Mouse (Mus musculus) CH12.LX (cell line): ENCODE results near the gene Zmpste24.

ENCODE experiments used
- CHD2 ChIP-seq: IDR thresholded peaks from 2 replicates; pipeline ENCODE4 v1.6.1; 2011; ENCODE audit warnings: low read length, improper control_type of control experiment
- CTCF ChIP-seq, 2 experiments: IDR thresholded peaks in 1 of 2; conservative IDR thresholded peaks in 1 of 2; 2 replicates each; pipeline ENCODE4 v1.5.1; 2011 to 2012; ENCODE audit warnings: low read depth in 2 of 2, low read length in 2 of 2, improper control_type of control experiment in 1 of 2, inconsistent platforms in 1 of 2, mild to moderate bottlenecking in 1 of 2, moderate library complexity in 1 of 2
- GABPA ChIP-seq: IDR thresholded peaks from 2 replicates; pipeline ENCODE4 v1.6.1; 2012; ENCODE audit warnings: low read depth, low read length, improper control_type of control experiment, inconsistent platforms; ENCODE audit not compliant: insufficient replicate concordance
- POLR2A ChIP-seq: IDR thresholded peaks from 2 replicates; pipeline ENCODE4 v1.6.1; 2011; ENCODE audit warnings: low read depth, mild to moderate bottlenecking, improper control_type of control experiment, low read length
- RAD21 ChIP-seq: IDR thresholded peaks from 2 replicates; pipeline ENCODE4 v1.6.1; 2011; ENCODE audit warnings: low read depth, mild to moderate bottlenecking, low read length, improper control_type of control experiment, moderate library complexity
- UBTF ChIP-seq: IDR thresholded peaks from 2 replicates; pipeline ENCODE4 v1.6.1; 2012; ENCODE audit warnings: low read depth, mild to moderate bottlenecking, inconsistent platforms, low read length, improper control_type of control experiment, moderate library complexity
- ZKSCAN1 ChIP-seq: IDR thresholded peaks from 2 replicates; pipeline ENCODE4 v1.6.1; 2012; ENCODE audit warnings: low read depth, inconsistent platforms, low read length, improper control_type of control experiment, borderline replicate concordance

DNA sequence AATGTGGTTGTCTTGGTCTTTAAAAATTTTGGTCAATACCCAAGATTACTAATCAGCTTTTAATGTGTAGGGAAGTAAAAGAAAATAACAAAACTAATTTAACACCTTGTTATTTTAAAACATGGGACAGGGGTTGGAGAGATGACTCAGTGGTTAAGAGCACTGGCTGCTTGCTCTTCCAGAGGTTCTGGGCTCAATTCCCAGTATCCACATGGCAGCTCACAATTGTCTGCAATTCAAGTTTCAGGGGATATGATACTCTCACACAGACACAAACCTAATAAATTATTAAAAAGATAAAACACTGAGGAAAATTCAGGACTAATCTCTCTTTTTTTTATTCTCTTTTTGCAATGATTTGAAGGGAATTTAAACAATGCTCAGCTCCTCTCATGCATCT lies 13.5 kb downstream of the Zmpste24 start:
- TF ChIP-seq CTCF (conservative IDR thresholded peaks at IDR 0.05 in 1 of 2, IDR thresholded peaks at IDR 0.05 in 1 of 2; ENCODE audit: low read depth in 2 of 2, low read length in 2 of 2) (no peak), POLR2A (no peak), CHD2 (no peak), ZKSCAN1 (no peak), UBTF (no peak), RAD21 (no peak), GABPA (no peak)
